Mouse (Mus musculus) heart, postnatal 0 days (tissue): ENCODE results near the gene Ccdc188.

Experiments
- CTCF ChIP-seq: IDR thresholded peaks from 2 replicates; pipeline ENCODE4 v1.5.1; 2016; ENCODE audit warnings: antibody characterized with exemption, control low read depth, low read depth
- EP300 ChIP-seq: IDR thresholded peaks from 2 replicates; pipeline ENCODE4 v1.6.1; 2016; ENCODE audit warnings: antibody characterized with exemption, low read depth

GRCm38 (mm10) chr16:18203430-18204091 lies 14.1 kb upstream of the Ccdc188 start:
- TF ChIP-seq CTCF (no peak), EP300 (no peak)
